Mouse (Mus musculus) stomach, postnatal 0 days (tissue): ENCODE data around the gene Gm16181.

Experiments
- CTCF ChIP-seq: IDR thresholded peaks from 2 replicates; pipeline ENCODE4 v1.5.1; 2016; ENCODE audit warnings: antibody characterized with exemption, low read depth, mild to moderate bottlenecking, moderate library complexity
- EP300 ChIP-seq: optimal IDR thresholded peaks from 2 replicates; pipeline ENCODE3; 2016; ENCODE audit warnings: antibody characterized with exemption

GRCm38 (mm10) chr17:35200398-35200797 lies 20.2 kb upstream of the Gm16181 start:
- no peak for TF ChIP-seq CTCF
- TF ChIP-seq EP300: no peak
